Mouse (Mus musculus) left cerebral cortex, postnatal 25 days (tissue): ENCODE data around the gene D630039A03Rik. TPM values are rescaled to one million over a fixed set of nuclear protein-coding genes. Genes with fewer than 3 reads are reported as not detected.
A peak's percentile ranks its signal among the peaks of the same experiment; 100 is the strongest.

Source experiments
- DNase-seq, 2 experiments: peaks; one replicate each; pipeline ENCODE4 v3.0.0; 2022; ENCODE audit warnings: low spot score in 2 of 2, mixed read lengths in 1 of 2
- intact Hi-C: fragments of 180-260 bp; cut with DNase I; formaldehyde crosslinking; loops from one replicate; pipeline ENCODE4 v1.15.1; 2025
- total RNA-seq, 2 experiments: library from RNA; stranded (reverse); gene quantifications; 2 replicates each; pipeline ENCODE4 v1.2.3; 2021

D630039A03Rik gene
- under 1 TPM; 0.16 to 0.25 TPM for total RNA-seq

- no peak for DNase-seq
- intact Hi-C loops: no loop called here
Measured at GRCm38 (mm10) chr4:57916201-57916661, at the start of gene D630039A03Rik. Gene D630039A03Rik (minus strand): TSS chr4:57916297.

- DNase-seq: no peak
- intact Hi-C loops: no loop called here
Measured at GRCm38 (mm10) chr4:57965516-57965915, 49.4 kb upstream of the D630039A03Rik start.

GRCm38 (mm10) chr4:57964143-57964542, 48.0 kb upstream of the D630039A03Rik start:
- DNase-seq: no peak
- intact Hi-C loops: no loop called here

- no peak for DNase-seq
- intact Hi-C loops: loop anchor here (5.0 kb wide), 1 partner anchor 118 kb away; no protein-coding TSS in a partner anchor
Measured at GRCm38 (mm10) chr4:57959056-57959455, 43.0 kb upstream of the D630039A03Rik start.

GRCm38 (mm10) chr4:57958098-57958497, 42.0 kb upstream of the D630039A03Rik start:
- no peak for DNase-seq
- intact Hi-C loops: loop anchor here (5.0 kb wide), 1 partner anchor 119 kb away; no protein-coding TSS in a partner anchor

GRCm38 (mm10) chr4:57957200-57958085, 41.3 kb upstream of the D630039A03Rik start:
- intact Hi-C loops: loop anchor here (5.0 kb wide), 1 partner anchor 120 kb away; no protein-coding TSS in a partner anchor
- DNase-seq: no peak

GRCm38 (mm10) chr4:57956029-57956960, 40.2 kb upstream of the D630039A03Rik start, which contains the start of gene Txn1:
Gene Txn1 (minus strand): TSS chr4:57956411.
- peak; percentile 94 to 97 for DNase-seq
- intact Hi-C loops: loop anchor here (5.0 kb wide), 1 partner anchor 121 kb away; no protein-coding TSS in a partner anchor

- intact Hi-C loops: loop anchor here (5.0 kb wide), 1 partner anchor 122 kb away; no protein-coding TSS in a partner anchor
- DNase-seq: peak; percentile 60 to 64
Measured at GRCm38 (mm10) chr4:57955544-57955958, 39.5 kb upstream of the D630039A03Rik start.

GRCm38 (mm10) chr4:57954991-57955390, 38.9 kb upstream of the D630039A03Rik start:
- intact Hi-C loops: loop anchor here (5.0 kb wide), 1 partner anchor 122 kb away; no protein-coding TSS in a partner anchor

GRCm38 (mm10) chr4:57954580-57954979, 38.5 kb upstream of the D630039A03Rik start:
- intact Hi-C loops: no loop called here
- no peak for DNase-seq

More at GRCm38 (mm10) chr4:57954991-57955390, 38.9 kb upstream of the D630039A03Rik start:
- no peak for DNase-seq

GRCm38 (mm10) chr4:57953796-57954195, 37.7 kb upstream of the D630039A03Rik start:
- intact Hi-C loops: no loop called here

GRCm38 (mm10) chr4:57952891-57953290, 36.8 kb upstream of the D630039A03Rik start:
- intact Hi-C loops: no loop called here
- no peak for DNase-seq

More at GRCm38 (mm10) chr4:57953796-57954195, 37.7 kb upstream of the D630039A03Rik start:
- no peak for DNase-seq

GRCm38 (mm10) chr4:57952416-57952815, 36.3 kb upstream of the D630039A03Rik start:
- intact Hi-C loops: no loop called here
- DNase-seq: no peak

GRCm38 (mm10) chr4:57949866-57950265, 33.8 kb upstream of the D630039A03Rik start:
- intact Hi-C loops: no loop called here
- DNase-seq: no peak

- no peak for DNase-seq
- intact Hi-C loops: no loop called here
Measured at GRCm38 (mm10) chr4:57947476-57947875, 31.4 kb upstream of the D630039A03Rik start.

- no peak for DNase-seq
- intact Hi-C loops: no loop called here
Measured at GRCm38 (mm10) chr4:57947036-57947435, 30.9 kb upstream of the D630039A03Rik start.

- intact Hi-C loops: no loop called here
- no peak for DNase-seq
Measured at GRCm38 (mm10) chr4:57942892-57943291, 26.8 kb upstream of the D630039A03Rik start.

GRCm38 (mm10) chr4:57940631-57941030, 24.5 kb upstream of the D630039A03Rik start:
- intact Hi-C loops: no loop called here
- no peak for DNase-seq

GRCm38 (mm10) chr4:57937292-57937691, 21.2 kb upstream of the D630039A03Rik start:
- intact Hi-C loops: no loop called here
- DNase-seq: no peak
